20 mouse cellular contexts compared by ENCODE assay signal in the genomic region with DNA sequence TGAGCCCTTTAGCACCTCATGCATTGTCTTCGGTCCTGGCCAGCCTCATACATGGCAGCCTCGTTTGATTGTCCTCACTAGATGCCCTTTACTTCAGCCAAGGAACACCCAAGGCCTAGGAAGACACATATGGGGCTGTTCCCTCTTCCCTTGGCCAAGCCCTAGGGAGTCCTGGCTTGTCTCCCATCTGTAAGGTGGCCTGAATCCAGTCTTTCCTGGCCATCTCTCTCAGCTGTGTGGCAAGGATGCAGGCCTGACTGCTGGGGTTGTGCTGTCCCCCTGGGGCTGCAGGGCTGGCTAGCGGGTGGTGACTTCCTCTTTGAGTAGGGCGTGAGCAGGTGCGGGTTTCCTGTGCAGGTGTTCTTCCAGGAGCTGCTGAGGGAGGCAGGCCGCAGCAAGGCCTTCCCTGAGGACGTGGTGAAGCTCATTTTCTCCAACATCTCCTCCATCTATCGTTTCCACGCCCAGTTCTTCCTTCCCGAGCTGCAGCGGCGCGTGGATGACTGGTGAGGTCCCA. TPM values are rescaled to one million over a fixed set of nuclear protein-coding genes. Genes with fewer than 3 reads are reported as not detected.
A peak's percentile ranks its signal among the peaks of the same experiment; 100 is the strongest.
DNase-seq lines count a peak whose midpoint lies in the region; ATAC-seq and TF ChIP-seq lines count a peak whose summit lies in the region.
"Had no signal": no experiment of that assay in that cellular context is flagged by ENCODE, and none has a peak within 500 bp of the region (broad histone marks: within the 10 kb centered on the region; RNA-seq: fewer than 3 reads in every experiment).

No protein-coding gene starts in this region.

- H3K9me3 ChIP-seq in CH12.LX (replicated peaks; ENCODE audit: low read length), result no peaks in the 10 kb centered on the region
- H3K9me3 ChIP-seq: forebrain, embryonic 13.5 days; heart, embryonic 13.5 days; limb, embryonic 15.5 days; neural tube, embryonic 13.5 days had no signal

- H3K4me1 ChIP-seq in CH12.LX (ENCODE audit: control insufficient read depth in 1 of 2, insufficient read depth in 2 of 2), result peaks cover 27 to 51% of the 10 kb centered on the region in 2 experiments
- H3K4me1 ChIP-seq: neural tube, embryonic 13.5 days had no signal

- no peak for TF ChIP-seq RAD21 in CH12.LX (IDR thresholded peaks at IDR 0.05; ENCODE audit: low read depth, low read length)

- TF ChIP-seq POLR2A in CH12.LX (IDR thresholded peaks at IDR 0.05; ENCODE audit: low read depth, low read length), result no peak

- peak; percentile 74 for TF ChIP-seq EP300 in CH12.LX (IDR thresholded peaks at IDR 0.05; ENCODE audit: low read length)

- no peak overlapping the region for H3K27ac ChIP-seq in gastrocnemius, adult 2 months
- 0 out of 2 replicates have a peak overlapping the region, but pooled peaks have one; percentile 3 for H3K27ac ChIP-seq in CH12.LX (ENCODE audit: insufficient read depth, low read depth)
- H3K27ac ChIP-seq: forebrain, embryonic 13.5 days; heart, embryonic 13.5 days; hindbrain, postnatal 0 days; limb, embryonic 15.5 days; neural tube, embryonic 13.5 days had no signal

- in situ Hi-C loops in CH12.LX (cut with MboI; ENCODE audit: low pct_ligation_motif_present, low pct_unique_long_range_greater_than_20kb, low sequenced_read_pairs), result loop anchor here (5.0 kb wide), 2 partner anchors 103 to 188 kb away; partner anchors contain the start of gene Ppil1

- H3K36me3 ChIP-seq in CH12.LX (replicated peaks in 1 of 2; ENCODE audit: control insufficient read depth in 1 of 2, insufficient read depth in 1 of 2, low read length in 1 of 2), result peaks cover 41 to 62% of the 10 kb centered on the region in 2 experiments
- H3K36me3 ChIP-seq: heart, embryonic 13.5 days; limb, embryonic 15.5 days; neural tube, embryonic 13.5 days had no signal

- dilution Hi-C loops in CH12.LX (cut with MboI; ENCODE audit: extremely low pct_ligation_motif_present, extremely low pct_unique_long_range_greater_than_20kb, low sequenced_read_pairs), result no loop called here

- no peak for TF ChIP-seq CTCF in gastrocnemius, adult 2 months (IDR thresholded peaks at IDR 0.05)
- no peak for TF ChIP-seq CTCF in CH12.LX (conservative IDR thresholded peaks at IDR 0.05 in 1 of 2, IDR thresholded peaks at IDR 0.05 in 1 of 2; ENCODE audit: low read depth in 2 of 2, low read length in 2 of 2)

- H3K27me3 ChIP-seq in CH12.LX (replicated peaks), result no peaks in the 10 kb centered on the region
- H3K27me3 ChIP-seq: forebrain, embryonic 13.5 days; neural tube, embryonic 13.5 days had no signal

- peak; percentile 61 for DNase-seq in gastrocnemius, adult 2 months
- no peak for DNase-seq in gastrocnemius, postnatal 36 days
- DNase-seq in A20 (ENCODE audit: low read depth, low spot score), result peak; percentile 79
- no peak for DNase-seq in CH12.LX (ENCODE audit: extremely low read depth)
- DNase-seq in cerebellum, postnatal 10 days, result peak; percentile 70 to 77
- no peak for DNase-seq in lung, postnatal 10 days
- DNase-seq in yolk sac, embryonic 10.5 days (ENCODE audit: low spot score), result no peak
- DNase-seq: adrenal gland, postnatal 36 days; heart, adult 11 months; heart, postnatal 4 days; kidney, adult 8-10 months; kidney, postnatal 25 days; lung, postnatal 14 days; right cerebral cortex, postnatal 14 days had no signal

- no peak overlapping the region for H3K9ac ChIP-seq in CH12.LX (ENCODE audit: insufficient read depth, low read depth)
- H3K9ac ChIP-seq: forebrain, embryonic 13.5 days; heart, embryonic 13.5 days; limb, embryonic 15.5 days; neural tube, embryonic 13.5 days had no signal

- H3K79me2 ChIP-seq in CH12.LX (replicated peaks; ENCODE audit: control insufficient read depth, extremely low read depth, insufficient read depth, poor library complexity, severe bottlenecking), result peaks cover 4% of the 10 kb centered on the region; the same call in 1 of the 2 replicates

- no peak for ATAC-seq in erythroid progenitor cell, adult 5-6 weeks (replicated peaks; ENCODE audit: low FRiP score, poor library complexity, severe bottlenecking)
- ATAC-seq: forebrain, embryonic 13.5 days; hindbrain, postnatal 0 days had no signal

- no peak overlapping the region for H3K4me2 ChIP-seq in CH12.LX (ENCODE audit: insufficient read depth, low read depth, poor library complexity, severe bottlenecking)
- H3K4me2 ChIP-seq: forebrain, embryonic 13.5 days; heart, embryonic 13.5 days; limb, embryonic 15.5 days; neural tube, embryonic 13.5 days had no signal

- H3K4me3 ChIP-seq in gastrocnemius, adult 2 months, result no peak overlapping the region
- peak overlapping the region in 1 of 3 experiments; percentile 7 for H3K4me3 ChIP-seq in CH12.LX (replicated peaks in 1 of 3; ENCODE audit: low read depth in 2 of 3, low read length in 2 of 3, poor library complexity in 1 of 3)
- H3K4me3 ChIP-seq: forebrain, embryonic 13.5 days; heart, embryonic 13.5 days; limb, embryonic 15.5 days; neural tube, embryonic 13.5 days had no signal

- intact Hi-C loops in gastrocnemius, adult 2 months (cut with DNase I), result no loop called here
- intact Hi-C loops in gastrocnemius, postnatal 36 days (cut with DNase I), result loop anchor here (5.0 kb wide), 1 partner anchor 188 kb away; no protein-coding TSS in a partner anchor

TF ChIP-seq in CH12.LX, 34 proteins besides CTCF, POLR2A, EP300 and RAD21:
- TF ChIP-seq ZMIZ1 (IDR thresholded peaks at IDR 0.05; ENCODE audit: low read depth, low read length) (no peak), ETS1 (conservative IDR thresholded peaks at IDR 0.05; ENCODE audit: low read depth, low read length) (peak; percentile 34), CHD2 (IDR thresholded peaks at IDR 0.05; ENCODE audit: low read length) (peak; percentile 18; the same call in 1 of the 2 replicates), MAX (IDR thresholded peaks at IDR 0.05; ENCODE audit: low read length) (no peak), IRF4 (IDR thresholded peaks at IDR 0.05; ENCODE audit: low read depth, low read length) (peak; percentile 13; the same call in 1 of the 2 replicates), MYC (IDR thresholded peaks at IDR 0.05; ENCODE audit: low read depth, low read length) (0 out of 2 replicates have a peak, but pooled peaks have one; percentile 26), TCF12 (IDR thresholded peaks at IDR 0.05; ENCODE audit: low read depth, low read length) (peak; percentile 79), BHLHE40 (IDR thresholded peaks at IDR 0.05; ENCODE audit: low read depth, low read length) (peak; percentile 62), SIN3A (IDR thresholded peaks at IDR 0.05; ENCODE audit: low read length) (peak; percentile 32; the same call in 1 of the 2 replicates)

RNA-seq across cellular contexts. Expression of gene Fgd2, which starts 4.4 kb away (rescaled TPM):
- total RNA-seq in gastrocnemius, adult 2 months (2021), result 1 to 10 TPM in 1 of 2 experiments, under 1 TPM in 1; 0.74 to 1.1 TPM
- total RNA-seq in gastrocnemius, postnatal 36 days (2021), result 1 to 10 TPM in 1 of 2 experiments, under 1 TPM in 1; 0.79 to 1.2 TPM
- total RNA-seq in CH12.LX (2012; rRNA removed) (48.3 and 67.6 TPM in 2 replicates), CH12.LX (2014; rRNA removed) (41.7 and 41.9 TPM in 2 replicates)
- 49.2 and 54.4 TPM in 2 replicates for polyA plus RNA-seq in CH12.LX (2012; ENCODE audit: insufficient read length, low read depth)
- 4.0 and 6.3 TPM in 2 replicates for total RNA-seq in erythroid progenitor cell, adult 5-6 weeks (2015; ENCODE audit: low replicate concordance)
- 0.98 and 5.0 TPM in 2 replicates for total RNA-seq in erythroid progenitor cell, adult 5-6 weeks (2017; ENCODE audit: low replicate concordance)

RNA-seq across cellular contexts. Expression of gene Mtch1, which starts 17.4 kb away (rescaled TPM):
- 100 to 1,000 TPM in 1 of 2 experiments, 10 to 100 TPM in 1; 78.5 to 109 TPM for total RNA-seq in gastrocnemius, adult 2 months (2021)
- total RNA-seq in gastrocnemius, postnatal 36 days (2021), result 10 to 100 TPM; 85.9 to 95.0 TPM
- total RNA-seq in CH12.LX (2012; rRNA removed) (139 and 143 TPM in 2 replicates), CH12.LX (2014; rRNA removed) (56.8 and 66.1 TPM in 2 replicates)
- polyA plus RNA-seq in CH12.LX (2012; ENCODE audit: insufficient read length, low read depth), result 102 and 110 TPM in 2 replicates
- total RNA-seq in erythroid progenitor cell, adult 5-6 weeks (2015; ENCODE audit: low replicate concordance), result 32.1 and 42.3 TPM in 2 replicates
- 12.3 and 31.1 TPM in 2 replicates for total RNA-seq in erythroid progenitor cell, adult 5-6 weeks (2017; ENCODE audit: low replicate concordance)

RNA-seq across cellular contexts. Expression of gene Pi16, which starts 47.7 kb away (rescaled TPM):
- 10 to 100 TPM; 21.9 to 52.6 TPM for total RNA-seq in gastrocnemius, adult 2 months (2021)
- 10 to 100 TPM; 16.1 to 29.8 TPM for total RNA-seq in gastrocnemius, postnatal 36 days (2021)
- total RNA-seq in CH12.LX (2012; rRNA removed), result 0.13 TPM in 1 of 2 replicates, not detected in the other
- not detected in 2 replicates for total RNA-seq in CH12.LX (2014; rRNA removed)
- not detected in 2 replicates for polyA plus RNA-seq in CH12.LX (2012; ENCODE audit: insufficient read length, low read depth)
- total RNA-seq in erythroid progenitor cell, adult 5-6 weeks (2015; ENCODE audit: low replicate concordance), result 1.1 and 1.3 TPM in 2 replicates
- 3.4 and 3.7 TPM in 2 replicates for total RNA-seq in erythroid progenitor cell, adult 5-6 weeks (2017; ENCODE audit: low replicate concordance)

Comparison
In these comparisons a context has a peak if more than half of its experiments do, and no peak if none do; other contexts are left out.
1. DNase-seq: peak in gastrocnemius, adult 2 months (single experiment), A20 (single experiment) and cerebellum, postnatal 10 days (2 of 2); none in gastrocnemius, postnatal 36 days (0 of 2), CH12.LX (single experiment), lung, postnatal 10 days (single experiment) and yolk sac, embryonic 10.5 days (single experiment).
2. RNA of gene Fgd2, which starts 4.4 kb away (total RNA-seq): 41.7 to 67.6 TPM in CH12.LX; 0.98 to 6.3 TPM in erythroid progenitor cell, adult 5-6 weeks, 0.79 to 1.2 TPM in gastrocnemius, postnatal 36 days and 0.74 to 1.1 TPM in gastrocnemius, adult 2 months; every median in the first group is over 4 times any median in the second.